Mouse (Mus musculus): ENCODE measurements at regions not wholly inside any gene's neighbourhood (a gene's known extent, or its start where the extent isn't known, plus 50 kb on each side); places are given as distances from the start of the nearest gene placed in this dataset.
A peak's percentile ranks its signal among the peaks of the same experiment; 100 is the strongest.

- peak; percentile 88 for DNase-seq (ENCODE audit: low read depth, low spot score)
Measured at GRCm38 (mm10) chr11:109878931-109879330, 51.1 kb upstream of the 1700012B07Rik start.
